Mouse (Mus musculus) bone marrow, adult 2 months (tissue): ENCODE measurements around the gene Cnot6. TPM values are rescaled to one million over a fixed set of nuclear protein-coding genes. Genes with fewer than 3 reads are reported as not detected.

Experiments
- H3K27ac ChIP-seq: fragments of 200-500 bp; 2 replicates; pipeline ENCODE4 v1.5.1; 2012; ENCODE audit warnings: low read depth, mild to moderate bottlenecking, control low read depth, inconsistent platforms, low read length; ENCODE audit not compliant: control insufficient read depth, poor library complexity, insufficient read depth
- H3K4me1 ChIP-seq: fragments of 200-500 bp; 2 replicates; pipeline ENCODE4 v1.6.1; 2011; ENCODE audit warnings: low read length; ENCODE audit not compliant: control insufficient read depth, insufficient read depth
- H3K4me3 ChIP-seq: fragments of 200-500 bp; replicated peaks from 2 replicates; pipeline ENCODE3; 2011; ENCODE audit warnings: mild to moderate bottlenecking, low read depth, low read length, control low read depth; ENCODE audit not compliant: control insufficient read depth
- CTCF ChIP-seq: fragments of 200-500 bp; IDR thresholded peaks from 2 replicates; pipeline ENCODE4 v1.5.1; 2011; ENCODE audit warnings: low read length, control low read depth; ENCODE audit not compliant: control insufficient read depth, insufficient read depth
- POLR2A ChIP-seq: fragments of 200-500 bp; IDR thresholded peaks from 2 replicates; pipeline ENCODE4 v1.6.1; 2011; ENCODE audit warnings: low read depth, mild to moderate bottlenecking, control low read depth, low read length, borderline replicate concordance; ENCODE audit not compliant: control insufficient read depth
- WGBS: fragments of 180-500 bp; shearing (Covaris S2); methylation state at CpG from one replicate; pipeline ENCODE4 v1.1.7; 2018; 5-methylcytosine and 5-hydroxymethylcytosine counted together
- polyA plus RNA-seq: library from polyadenylated mRNA; stranded (reverse); fragments of >200 nt; gene quantifications from 2 replicates; pipeline ENCODE4 v1.2.4, GENCODE M21; 2011; ENCODE audit warnings: low replicate concordance; ENCODE audit not compliant: missing spikeins, insufficient read depth, insufficient read length

Cnot6 gene
- 19.7 and 20.2 TPM in 2 replicates for polyA plus RNA-seq

DNA sequence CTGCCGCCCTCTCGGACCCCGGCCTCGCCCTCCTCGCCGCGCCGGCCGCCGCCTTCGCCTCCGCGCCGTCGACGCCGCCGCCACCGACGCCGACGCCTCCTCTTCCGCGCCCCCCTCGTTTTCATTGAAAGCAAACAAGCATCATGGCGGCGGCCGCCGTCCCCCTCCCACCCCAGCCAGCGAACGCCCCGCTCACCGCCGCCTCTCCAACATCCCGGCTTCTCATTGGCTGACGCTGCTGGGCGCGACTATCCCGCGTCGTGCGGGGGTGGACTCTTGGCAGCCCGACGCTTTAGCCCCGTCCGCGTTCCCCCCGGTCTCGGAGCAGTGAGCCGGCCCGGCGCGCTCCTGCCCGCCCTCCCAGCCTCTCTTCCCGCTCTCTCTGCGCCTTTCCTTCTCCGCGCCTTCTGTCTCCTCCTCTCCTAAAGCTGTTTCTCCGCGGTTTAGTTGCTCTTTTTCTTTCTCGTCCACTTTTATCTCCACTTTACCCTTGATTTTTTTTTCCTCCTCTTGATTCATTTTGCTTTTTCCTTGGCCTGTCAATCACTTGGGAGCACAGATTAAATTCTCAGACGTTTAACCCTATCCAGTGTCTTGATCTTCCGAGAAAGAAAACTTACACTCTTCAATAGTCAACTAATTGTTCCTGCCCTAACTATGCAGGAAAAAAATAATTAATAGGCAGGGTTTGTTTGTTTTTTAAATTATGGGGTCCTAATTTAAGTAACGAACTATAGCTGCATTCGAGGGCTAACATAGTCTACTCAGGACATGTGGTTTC lies at the start of gene Cnot6:
Gene Cnot6, minus strand, starts transcription at position 169 of the 781 bp plus-strand sequence.
- Histone ChIP-seq H3K27ac (peak within 1 kb of the TSS; percentile 96), H3K4me1 (peaks cover 2% of the 10 kb centered on the region), H3K4me3 (peak within 1 kb of the TSS; percentile 96)
- under 1% methylated on average over 64 of the region's 65 CpGs for WGBS
- TF ChIP-seq POLR2A = peak; percentile 65; the same call in 1 of the 2 replicates
- TF ChIP-seq CTCF = no peak

DNA sequence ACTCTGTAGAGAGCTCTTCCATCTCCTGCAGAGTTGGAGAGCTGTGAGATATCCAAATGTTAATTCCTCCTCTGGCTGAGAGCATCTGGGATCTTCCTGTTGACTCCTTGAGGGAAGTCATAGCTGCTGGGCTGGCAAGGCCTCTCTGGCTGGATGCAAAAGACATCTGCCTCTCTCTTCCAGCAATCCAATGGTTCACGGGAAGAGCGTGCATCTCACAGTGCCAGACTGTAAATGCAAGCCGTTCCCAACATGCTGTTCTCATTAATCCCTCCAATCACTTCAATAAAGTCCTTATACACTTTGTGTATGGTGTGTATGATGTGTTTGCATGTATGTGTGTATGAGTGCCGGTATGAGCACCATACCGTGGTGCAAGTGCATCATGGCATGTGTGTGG lies 48.6 kb upstream of the Cnot6 start:
- 86% methylated on average over 5 of the region's 5 CpGs for WGBS
- H3K4me1 ChIP-seq = no peaks in the 10 kb centered on the region; the same call in 1 of the 2 replicates
- no peak overlapping the region for H3K4me3 ChIP-seq
- TF ChIP-seq POLR2A = no peak
- no peak for TF ChIP-seq CTCF
- no peak overlapping the region for H3K27ac ChIP-seq

DNA sequence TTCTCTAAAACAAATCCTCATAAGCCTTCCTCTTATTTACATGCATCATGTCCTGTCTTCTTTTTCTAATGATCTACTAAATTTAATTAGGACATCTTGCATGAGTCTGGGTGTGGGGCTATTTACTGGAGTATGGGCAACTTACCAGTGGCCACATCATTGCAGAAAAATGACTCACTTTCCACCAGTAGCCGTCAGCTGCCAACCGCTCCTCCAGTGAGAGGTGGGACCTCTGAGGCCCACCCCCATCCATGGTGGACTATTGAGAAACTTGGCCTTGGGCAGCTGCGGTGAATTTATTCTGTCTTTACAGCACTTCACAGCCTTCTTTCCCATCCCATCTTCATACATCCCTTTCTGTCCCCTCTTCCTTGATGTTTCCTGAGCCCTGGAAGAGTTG lies 45.6 kb upstream of the Cnot6 start:
- TF ChIP-seq CTCF (no peak), POLR2A (no peak)
- Histone ChIP-seq H3K4me1 (no peaks in the 10 kb centered on the region), H3K27ac (no peak overlapping the region), H3K4me3 (no peak overlapping the region)
- WGBS = 80% methylated on average over 3 of the region's 3 CpGs

DNA sequence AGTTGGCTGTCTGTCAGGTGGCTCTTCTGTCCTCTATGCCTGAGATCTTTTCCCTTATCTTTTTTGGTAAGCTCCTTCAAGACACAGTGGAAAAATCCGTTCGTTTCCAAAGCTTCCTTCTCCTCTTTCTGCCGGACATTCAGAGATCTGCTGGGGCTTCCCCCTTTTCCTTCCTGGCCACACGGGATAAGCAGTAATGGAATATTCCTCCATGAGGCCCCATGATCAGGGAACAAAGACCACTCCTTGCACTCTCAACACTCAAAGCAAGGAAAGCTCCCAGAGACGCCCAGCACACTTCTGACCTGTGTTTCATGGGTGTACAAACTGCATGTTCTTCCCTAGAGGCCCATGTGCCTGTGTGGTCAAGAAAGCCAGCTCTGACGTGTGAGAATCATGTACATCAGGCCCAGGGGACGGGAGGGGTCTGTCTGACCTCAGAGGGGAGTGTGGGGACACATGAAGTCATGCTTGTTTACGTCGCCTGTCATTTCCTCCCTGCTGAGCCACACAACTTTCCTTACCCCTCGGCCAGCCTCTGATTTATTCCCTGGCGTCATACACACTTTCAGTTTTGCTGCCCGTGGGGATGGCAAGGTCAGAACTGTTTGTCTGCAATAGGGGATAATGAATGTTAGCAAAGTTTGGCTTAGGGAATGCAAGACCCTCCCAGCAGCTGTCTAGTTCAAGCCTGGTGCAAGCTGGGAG lies 42.6 kb upstream of the Cnot6 start:
- no peak for TF ChIP-seq POLR2A
- TF ChIP-seq CTCF = no peak
- 33% methylated on average over 12 of the region's 12 CpGs for WGBS

DNA sequence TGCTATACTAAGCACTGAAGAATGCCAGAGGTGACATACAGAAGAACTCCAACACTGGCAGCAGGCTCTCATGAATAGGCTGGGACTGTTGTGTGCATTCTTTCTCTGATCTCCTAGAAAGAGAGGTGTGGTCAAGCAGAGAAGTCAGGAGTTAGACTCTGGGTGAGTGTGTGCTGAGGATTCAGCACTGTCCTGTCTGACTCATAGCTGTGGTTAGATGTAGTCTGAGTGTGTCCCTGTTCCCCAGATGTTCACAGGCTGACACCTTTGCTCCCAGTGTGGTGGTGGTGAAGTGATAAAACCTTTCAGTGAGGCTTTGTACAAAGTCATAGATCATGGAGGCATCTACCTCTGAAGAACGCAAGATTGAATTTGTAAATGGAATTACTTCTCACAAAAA lies 34.2 kb upstream of the Cnot6 start:
- WGBS = 88% methylated on average over 1 of the region's 1 CpGs

More for the DNA sequence above, 42.6 kb upstream of the Cnot6 start:
- H3K27ac ChIP-seq = no peak overlapping the region
- no peaks in the 10 kb centered on the region for H3K4me1 ChIP-seq
- H3K4me3 ChIP-seq = no peak overlapping the region

DNA sequence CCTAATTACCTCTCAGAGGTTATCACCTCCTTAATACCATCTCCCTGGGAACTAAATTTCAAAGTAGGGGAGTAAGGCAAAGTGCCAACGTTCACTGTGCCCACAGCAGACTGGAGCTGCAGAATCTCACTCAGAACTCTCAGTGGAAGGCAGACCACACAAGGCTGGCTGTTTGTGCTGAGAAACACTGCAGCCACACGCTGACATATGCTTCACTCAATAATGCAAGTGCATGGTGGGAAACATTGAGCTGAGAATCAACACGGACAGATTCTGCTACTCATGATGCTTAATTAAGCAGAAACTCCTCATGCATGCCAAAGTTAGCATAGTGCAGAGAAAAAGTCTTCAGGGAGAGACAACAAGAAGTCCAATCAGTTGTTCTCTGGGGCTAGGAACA lies 33.3 kb upstream of the Cnot6 start:
- TF ChIP-seq POLR2A (no peak), CTCF (no peak)
- 69% methylated on average over 3 of the region's 3 CpGs for WGBS
- H3K4me3 ChIP-seq = no peak overlapping the region
- no peaks in the 10 kb centered on the region for H3K4me1 ChIP-seq
- no peak overlapping the region for H3K27ac ChIP-seq

More for the DNA sequence above, 34.2 kb upstream of the Cnot6 start:
- TF ChIP-seq POLR2A (no peak), CTCF (no peak)
- Histone ChIP-seq H3K4me1 (no peaks in the 10 kb centered on the region), H3K4me3 (no peak overlapping the region), H3K27ac (no peak overlapping the region)

DNA sequence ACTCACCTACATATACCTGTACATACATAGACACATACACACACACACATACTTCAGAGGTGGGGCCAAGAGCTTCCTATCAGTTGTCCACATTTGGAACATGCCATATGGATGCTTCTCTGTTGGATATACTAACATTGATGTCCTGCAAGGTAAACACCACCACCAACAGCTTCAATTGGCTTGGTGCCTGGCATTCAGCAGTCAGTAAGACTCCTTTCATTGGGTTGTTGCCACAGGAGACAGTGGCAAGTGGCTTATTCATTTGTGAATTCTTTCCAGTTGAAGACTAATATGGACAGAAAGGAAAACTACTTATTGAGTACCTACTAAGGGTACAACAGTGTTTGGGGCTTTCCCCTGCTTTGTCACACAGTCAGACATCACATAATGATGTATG lies 32.5 kb upstream of the Cnot6 start:
- TF ChIP-seq CTCF (no peak), POLR2A (no peak)
- Histone ChIP-seq H3K4me1 (no peaks in the 10 kb centered on the region), H3K27ac (no peak overlapping the region), H3K4me3 (no peak overlapping the region)

DNA sequence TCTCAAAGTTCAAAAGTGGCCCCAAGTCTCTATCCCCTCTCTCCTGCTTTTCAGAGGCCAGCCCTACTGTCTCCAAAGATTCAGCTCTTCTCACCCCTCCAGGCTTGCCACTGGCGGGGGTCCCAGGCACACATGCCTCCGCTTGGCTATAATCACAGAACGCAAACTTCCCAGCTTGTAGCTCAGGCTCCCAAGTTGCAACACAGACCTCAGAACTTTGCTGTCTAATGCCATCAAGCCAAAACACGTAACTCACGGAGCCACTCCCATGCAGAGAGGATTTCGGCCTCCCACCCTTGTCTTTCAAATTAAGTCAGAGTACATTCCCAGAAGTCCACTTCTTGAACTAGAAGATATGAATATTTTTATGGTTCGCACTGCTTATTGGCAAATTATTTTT lies 31.1 kb upstream of the Cnot6 start:
- Histone ChIP-seq H3K4me1 (peaks cover 1% of the 10 kb centered on the region; the same call in 1 of the 2 replicates), H3K4me3 (no peak overlapping the region), H3K27ac (no peak overlapping the region)
- no peak for TF ChIP-seq POLR2A
- no peak for TF ChIP-seq CTCF
- WGBS = 82% methylated on average over 7 of the region's 7 CpGs

DNA sequence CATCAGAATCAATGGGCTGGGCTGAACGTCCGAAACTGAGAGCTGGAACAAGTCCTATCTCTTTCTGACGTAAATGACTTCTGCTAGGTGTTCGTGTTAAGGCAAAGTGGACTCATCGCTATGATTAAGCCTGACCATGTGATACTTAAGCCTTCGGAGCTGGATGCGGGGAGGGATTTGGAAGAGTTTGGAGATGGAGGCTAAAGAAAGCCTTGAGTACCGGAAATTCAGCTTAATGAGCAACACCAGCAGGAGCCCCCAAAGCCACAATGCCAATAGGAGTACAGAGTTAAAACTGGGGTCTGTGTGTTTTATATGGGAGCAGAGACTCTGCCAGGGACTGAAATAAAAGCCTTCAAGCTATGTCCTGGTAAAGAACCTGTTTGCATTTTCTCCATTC lies 29.7 kb upstream of the Cnot6 start:
- Histone ChIP-seq H3K27ac (no peak overlapping the region), H3K4me1 (peaks cover 1% of the 10 kb centered on the region; the same call in 1 of the 2 replicates), H3K4me3 (no peak overlapping the region)
- WGBS = 87% methylated on average over 8 of the region's 8 CpGs
- TF ChIP-seq CTCF (no peak), POLR2A (no peak)
